Mouse (Mus musculus): ENCODE results near the gene Coq8a.

Gene Coq8a

DNA sequence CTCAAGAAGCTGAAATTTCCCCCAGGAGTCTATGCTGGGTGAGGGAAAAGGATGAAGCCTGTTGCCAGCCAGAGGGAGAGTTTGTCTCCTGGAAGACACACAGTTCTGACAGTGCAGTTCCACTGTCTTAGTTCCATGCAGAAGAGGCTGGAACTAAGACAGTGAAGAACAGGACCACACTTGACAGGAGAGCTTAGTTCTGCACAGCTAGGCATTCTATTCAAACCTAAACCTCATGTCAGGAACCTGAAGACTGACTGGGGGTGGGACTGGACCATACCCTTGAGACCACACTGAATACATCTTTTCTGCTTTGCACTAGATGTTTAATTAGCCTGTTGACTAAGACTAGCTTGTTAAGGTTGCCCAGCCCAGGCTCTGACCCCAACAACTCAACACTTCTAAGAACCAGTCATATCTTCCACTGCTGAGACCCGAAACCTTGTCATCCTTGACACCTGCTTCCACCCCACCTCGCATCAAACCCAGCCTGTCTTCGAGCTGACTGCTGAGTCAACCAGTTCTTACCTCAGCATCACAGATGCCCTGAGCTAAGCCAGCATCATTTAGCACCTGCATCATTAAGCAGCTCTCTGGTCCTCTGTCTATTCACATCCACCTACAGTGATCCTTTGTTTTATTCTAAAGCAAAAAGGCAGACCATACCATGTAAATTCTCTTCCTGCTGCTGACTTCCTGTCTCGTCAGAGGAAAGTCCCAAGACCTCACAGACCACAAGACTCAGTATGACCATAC lies at the start of gene Coq8a:
Coq8a (minus strand) TSS at position 644 of the 756 bp plus-strand sequence.
- DNase-seq (ENCODE audit: low spot score): peak; percentile 22

DNA sequence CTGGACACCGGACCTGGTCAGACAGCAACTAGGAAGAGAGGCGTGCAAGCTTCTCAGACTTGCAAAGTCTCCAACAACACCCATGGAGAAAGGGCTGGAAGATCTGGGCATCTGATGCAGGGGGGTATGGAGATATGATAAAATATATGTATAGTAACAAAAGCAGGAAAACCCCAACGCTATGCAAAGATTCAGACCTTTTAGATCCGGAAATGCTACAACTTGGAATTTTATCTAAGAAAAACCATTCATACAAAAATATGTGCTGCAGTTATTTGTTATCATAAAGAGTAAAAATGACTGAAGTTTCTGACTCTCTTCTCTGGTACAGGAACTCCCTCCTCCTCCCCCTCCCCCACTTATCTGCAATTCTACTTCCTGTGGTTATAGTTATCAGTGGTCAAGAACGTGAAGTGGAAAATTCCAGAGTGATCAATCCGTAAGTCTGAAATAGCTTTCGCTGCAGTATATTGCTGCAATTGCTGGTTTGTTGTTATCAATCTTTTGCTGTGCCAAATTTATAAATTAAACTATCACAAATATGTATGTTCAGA lies 49.3 kb upstream of the Coq8a start:
- no peak for DNase-seq (ENCODE audit: low spot score)

DNA sequence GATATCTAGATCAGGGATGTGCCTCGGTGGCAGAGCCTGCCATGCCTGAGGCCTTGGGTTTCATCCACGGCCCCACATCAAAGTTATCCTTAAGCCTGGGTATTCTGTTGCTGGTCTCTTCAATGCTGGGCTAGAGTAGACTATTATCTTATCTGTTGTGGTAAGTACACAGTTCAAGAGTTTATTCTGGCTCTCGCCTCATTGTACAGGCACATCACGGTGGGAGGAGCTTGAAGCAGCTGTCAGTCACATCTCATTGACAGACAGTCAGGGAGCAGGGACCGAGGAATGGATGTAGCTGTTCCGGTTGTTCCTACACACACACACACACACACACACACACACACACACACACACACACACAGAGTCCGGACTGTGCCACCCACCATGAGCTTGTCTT lies 48.5 kb upstream of the Coq8a start:
- no peak for DNase-seq (ENCODE audit: low spot score)

DNA sequence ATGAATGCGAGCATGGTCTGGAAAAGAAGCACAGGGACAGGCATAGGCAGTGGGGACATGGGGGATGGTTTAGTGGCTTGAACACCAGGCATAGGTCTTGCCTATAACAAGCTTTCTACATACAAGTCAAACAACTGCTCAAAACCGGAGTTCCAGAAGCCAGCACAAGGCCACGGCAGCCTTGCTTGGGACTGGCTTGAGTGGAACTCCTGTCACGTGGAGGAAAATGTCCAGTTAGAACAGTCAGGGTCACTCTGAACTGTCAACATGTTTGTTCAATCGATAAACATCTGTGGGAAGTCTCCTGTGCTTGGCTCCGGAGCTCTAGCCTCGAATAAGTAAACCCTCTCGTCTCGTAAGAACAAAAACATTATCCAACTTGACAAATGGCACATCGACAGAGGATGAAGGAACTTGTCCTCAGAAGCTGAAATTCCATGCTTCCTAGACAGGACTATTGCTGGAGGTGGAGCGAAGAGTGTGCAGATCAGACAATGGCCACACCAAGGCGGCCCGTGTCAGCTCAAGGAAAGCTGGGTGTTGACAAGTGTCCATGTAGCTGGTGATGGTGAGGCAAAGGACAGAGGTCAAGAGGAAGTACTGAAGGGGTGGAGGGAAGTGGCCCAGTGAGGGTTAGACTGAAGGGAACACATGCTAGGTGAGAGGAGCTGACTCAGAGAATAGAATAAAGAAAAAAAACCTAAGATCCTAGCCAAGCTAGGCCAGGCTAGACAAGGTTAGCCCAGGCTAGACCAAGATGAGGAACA lies 46.5 kb upstream of the Coq8a start:
- DNase-seq (ENCODE audit: low spot score): no peak

- no peak for DNase-seq (ENCODE audit: low spot score)
These were observed 32.3 kb upstream of the Coq8a start for GRCm38 (mm10) chr1:180231729-180232128.

GRCm38 (mm10) chr1:180230580-180230979 lies 31.2 kb upstream of the Coq8a start:
- DNase-seq (ENCODE audit: low spot score): peak; percentile 45

DNA sequence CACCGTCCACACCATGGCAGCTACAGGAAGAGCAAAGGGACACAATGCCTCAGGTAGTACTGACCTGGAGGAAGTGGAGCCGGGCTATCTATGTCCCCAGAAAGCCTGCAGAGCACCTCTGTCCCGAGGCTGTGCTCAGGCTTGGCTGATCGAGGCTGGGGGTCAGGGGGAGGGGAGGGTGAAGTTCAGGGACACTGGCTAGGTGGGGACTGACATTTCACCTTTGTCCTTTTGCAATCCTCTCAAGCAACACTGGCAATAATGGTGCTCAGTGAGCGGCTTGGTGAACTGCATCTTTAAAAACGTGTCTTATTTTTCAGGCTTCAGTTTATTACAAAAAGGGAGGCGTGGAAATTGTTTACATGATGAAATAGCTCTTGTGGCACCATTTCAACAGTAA lies 30.5 kb upstream of the Coq8a start:
- DNase-seq (ENCODE audit: low spot score): no peak

- no peak for DNase-seq (ENCODE audit: low spot score)
These were observed 29.5 kb upstream of the Coq8a start for GRCm38 (mm10) chr1:180228854-180229253.

DNA sequence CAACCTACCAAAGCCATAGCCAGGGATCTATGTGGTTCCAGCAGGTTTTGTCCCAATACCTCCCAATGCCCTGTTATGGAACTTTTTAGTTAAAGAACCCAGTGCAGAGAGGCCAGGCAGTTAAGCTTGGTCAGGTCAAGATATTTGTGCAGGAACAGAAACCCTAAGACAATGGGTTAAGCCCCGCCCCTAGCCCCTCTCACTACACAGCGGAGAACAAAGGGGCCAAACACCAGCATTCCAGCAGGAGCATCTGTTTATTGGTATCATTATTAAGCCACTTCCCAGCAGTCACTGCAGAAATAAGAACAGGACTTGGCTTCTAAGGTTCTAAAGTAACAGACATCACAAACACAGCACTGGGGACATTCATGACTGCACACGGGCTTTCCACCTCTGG lies 27.4 kb upstream of the Coq8a start:
- no peak for DNase-seq (ENCODE audit: low spot score)

- DNase-seq (ENCODE audit: low spot score): no peak
These were observed 26.9 kb upstream of the Coq8a start for GRCm38 (mm10) chr1:180226221-180226713.

GRCm38 (mm10) chr1:180225500-180226220 lies 26.3 kb upstream of the Coq8a start:
- DNase-seq (ENCODE audit: low spot score): peak; percentile 71

DNA sequence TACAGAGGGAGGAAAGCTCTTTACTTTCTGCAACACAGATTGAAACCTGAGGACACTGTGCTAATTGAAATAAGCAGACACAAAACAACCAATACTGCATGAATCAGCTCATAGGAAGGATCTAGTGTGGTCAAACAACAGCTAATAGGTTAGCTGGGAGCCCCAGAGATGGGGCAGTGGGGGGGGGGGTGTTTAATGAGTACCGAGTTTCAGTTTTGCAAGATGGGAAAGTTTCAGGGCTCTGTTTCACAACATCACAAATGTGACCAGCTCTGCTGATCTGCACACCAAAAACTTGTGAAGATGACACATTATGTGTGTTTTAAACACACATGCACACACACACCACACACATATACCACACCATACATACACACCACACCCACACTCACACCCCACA lies 22.6 kb upstream of the Coq8a start:
- no peak for DNase-seq (ENCODE audit: low spot score)

GRCm38 (mm10) chr1:180220791-180221542 lies 21.6 kb upstream of the Coq8a start:
- DNase-seq (ENCODE audit: low spot score): no peak

DNA sequence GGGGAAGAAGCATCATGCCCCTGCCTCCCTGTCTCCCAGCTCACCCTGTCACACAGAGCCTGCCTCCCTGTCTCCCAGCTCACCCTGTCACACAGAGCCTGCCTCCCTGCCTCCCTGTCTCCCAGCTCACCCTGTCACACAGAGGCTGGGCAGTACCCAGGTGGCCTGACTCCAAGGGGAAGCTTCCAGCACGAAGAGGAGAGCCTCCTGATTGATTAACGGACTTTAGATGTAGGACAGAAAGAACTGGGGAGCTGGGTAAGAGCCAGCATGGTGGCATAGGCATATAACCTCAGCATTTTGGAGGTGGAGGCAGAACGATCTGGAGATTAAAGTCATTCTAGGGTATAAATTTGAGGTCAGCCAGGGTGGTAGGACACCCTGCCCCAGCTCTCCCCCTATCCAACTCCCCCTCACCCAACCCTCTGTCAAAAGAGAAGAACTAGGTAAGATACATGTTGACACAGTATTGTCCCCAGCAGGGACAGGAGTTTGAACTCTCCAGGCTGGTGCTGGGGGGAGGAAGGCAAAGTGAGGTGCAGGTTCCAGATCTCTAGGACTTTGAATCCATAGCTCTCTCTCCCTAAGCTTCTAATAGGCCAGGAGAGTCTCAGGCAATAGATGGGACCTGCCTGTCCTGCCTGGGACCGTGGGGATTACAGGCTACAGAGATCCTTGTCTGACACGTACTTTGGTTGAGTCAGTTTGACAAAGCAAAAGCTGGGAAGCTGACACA lies 17.3 kb upstream of the Coq8a start:
- DNase-seq (ENCODE audit: low spot score): no peak

DNA sequence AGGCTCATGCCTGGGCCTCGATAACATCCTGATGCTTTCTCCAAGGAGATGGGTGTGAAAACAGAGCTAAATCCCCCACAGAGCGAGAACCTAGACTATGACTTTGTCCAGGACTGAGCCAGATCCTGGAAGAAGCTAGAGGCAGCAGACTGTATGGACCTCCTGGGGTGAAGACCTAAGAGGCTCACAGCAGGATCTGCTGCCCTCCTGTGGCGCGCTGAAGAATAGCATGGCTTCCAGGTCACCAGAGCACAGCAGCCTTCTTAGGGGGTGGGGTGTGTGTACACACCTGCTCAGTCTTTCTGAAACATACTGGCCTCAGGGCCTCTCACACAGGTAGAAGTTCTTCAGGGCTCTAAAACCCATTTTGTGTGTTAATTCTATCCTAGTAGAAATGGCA lies 15.6 kb upstream of the Coq8a start:
- peak; percentile 28 for DNase-seq (ENCODE audit: low spot score)

DNA sequence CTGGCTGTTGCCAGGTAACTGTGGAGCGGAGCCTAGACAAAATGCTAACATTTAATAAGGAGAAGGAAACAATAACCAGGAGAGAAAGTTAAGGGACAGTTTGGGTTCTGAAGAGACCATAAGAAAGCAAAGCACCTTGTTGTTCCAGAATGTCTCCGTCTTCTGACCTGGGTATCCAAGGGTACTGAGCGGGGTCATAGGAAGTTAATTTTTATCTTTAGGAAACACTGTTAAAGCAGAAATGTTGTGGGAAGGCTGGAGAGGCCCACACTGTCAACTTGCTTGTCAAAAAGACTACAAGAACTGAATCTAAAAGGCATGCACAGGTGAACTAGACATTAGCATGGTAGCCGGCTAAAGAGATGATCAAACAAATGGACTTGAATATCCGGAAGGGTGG lies 13.5 kb upstream of the Coq8a start:
- DNase-seq (ENCODE audit: low spot score): no peak

DNA sequence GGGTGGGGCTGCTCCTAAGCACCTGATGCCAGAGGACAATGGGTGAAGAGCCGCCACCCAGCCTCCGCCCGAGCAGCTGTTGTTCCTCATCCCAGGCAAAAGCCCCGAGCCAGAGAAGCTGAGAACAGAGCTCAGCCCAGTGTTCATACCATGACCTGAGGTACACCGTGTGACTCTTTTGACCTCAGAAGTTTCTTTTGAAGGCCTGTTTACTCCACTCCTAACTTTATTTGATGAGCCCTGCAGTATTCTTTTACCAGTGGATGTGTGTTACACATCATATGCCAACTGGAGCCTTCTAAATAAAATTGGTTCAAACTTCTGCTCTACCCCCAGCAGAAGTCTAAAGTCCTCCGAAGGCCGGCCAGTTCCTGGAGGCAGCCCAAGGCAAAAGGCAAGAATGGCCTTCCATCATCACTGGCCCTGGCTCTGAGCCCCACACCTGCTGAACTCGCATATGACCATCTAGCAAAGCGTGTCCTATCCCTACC lies 11.4 kb upstream of the Coq8a start:
- no peak for DNase-seq (ENCODE audit: low spot score)

DNA sequence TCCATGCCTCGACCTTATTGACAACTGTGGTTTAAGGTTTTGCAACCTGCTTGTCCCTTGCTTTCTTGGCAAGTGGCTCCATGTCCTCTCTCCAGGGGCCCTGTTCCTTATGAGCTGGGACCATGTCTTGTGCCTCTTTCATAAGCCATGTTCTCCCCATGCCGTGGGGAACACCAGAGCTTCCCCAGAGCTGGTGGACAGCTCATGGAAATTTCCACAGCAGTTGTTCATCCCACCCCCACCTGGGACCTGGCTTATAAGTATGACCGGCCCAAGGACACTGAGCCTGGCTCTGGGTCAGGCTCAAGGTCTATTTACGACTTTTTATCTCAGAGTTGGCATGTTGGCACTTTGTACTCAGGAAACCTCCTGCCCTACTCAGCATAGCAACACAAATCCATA lies 10.6 kb upstream of the Coq8a start:
- DNase-seq (ENCODE audit: low spot score): no peak

- no peak for DNase-seq (ENCODE audit: low spot score)
These were observed 9.0 kb upstream of the Coq8a start for GRCm38 (mm10) chr1:180208370-180208769.

GRCm38 (mm10) chr1:180200722-180201121 lies 1.3 kb upstream of the Coq8a start:
- DNase-seq (ENCODE audit: low spot score): no peak

GRCm38 (mm10) chr1:180199715-180200050 lies 281 bp upstream of the Coq8a start:
- no peak for DNase-seq (ENCODE audit: low spot score)

Data from spleen, adult 12 weeks (tissue).